11 mouse cellular contexts compared by ENCODE assay signal in genomic region chr15:63999936-64000530, GRCm38 (mm10).
DNase-seq lines count a peak whose midpoint lies in the region; ATAC-seq and TF ChIP-seq lines count a peak whose summit lies in the region.
"Had no signal": no experiment of that assay in that cellular context is flagged by ENCODE, and none has a peak within 500 bp of the region (broad histone marks: within the 10 kb centered on the region; RNA-seq: fewer than 3 reads in every experiment).

No protein-coding gene starts in this region.

- no peak overlapping the region for H3K4me3 ChIP-seq in cerebellum, adult 2 months (replicated peaks; ENCODE audit: insufficient read depth, low read depth, low read length)
- no peak overlapping the region for H3K4me3 ChIP-seq in hindbrain, embryonic 12.5 days
- no peak overlapping the region for H3K4me3 ChIP-seq in hindbrain, embryonic 13.5 days
- H3K4me3 ChIP-seq in midbrain, embryonic 11.5 days (ENCODE audit: low read depth, low read length), result no peak overlapping the region
- no peak overlapping the region for H3K4me3 ChIP-seq in midbrain, embryonic 14.5 days (replicated peaks; ENCODE audit: low read depth, low read length)
- no peak overlapping the region for H3K4me3 ChIP-seq in thymus, adult 2 months (ENCODE audit: control insufficient read depth, insufficient read depth, low read length)
- H3K4me3 ChIP-seq: liver, embryonic 13.5 days had no signal

- no peaks in the 10 kb centered on the region for H3K27me3 ChIP-seq in cerebellum, adult 2 months (ENCODE audit: control insufficient read depth, insufficient read depth, low read length)
- no peaks in the 10 kb centered on the region for H3K27me3 ChIP-seq in hindbrain, embryonic 12.5 days
- H3K27me3 ChIP-seq in hindbrain, embryonic 13.5 days, result no peaks in the 10 kb centered on the region; the same call in 1 of the 2 replicates
- no peaks in the 10 kb centered on the region; the same call in 1 of the 2 replicates for H3K27me3 ChIP-seq in midbrain, embryonic 11.5 days (ENCODE audit: control insufficient read depth, insufficient read depth, low read length)
- H3K27me3 ChIP-seq in midbrain, embryonic 14.5 days (ENCODE audit: control insufficient read depth, insufficient read depth, low read length), result no peaks in the 10 kb centered on the region
- H3K27me3 ChIP-seq in thymus, adult 2 months (ENCODE audit: control insufficient read depth, insufficient read depth, low read length), result no peaks in the 10 kb centered on the region
- H3K27me3 ChIP-seq: liver, embryonic 13.5 days had no signal

- peak; percentile 35 to 48 for DNase-seq in cerebellum, adult 2 months
- DNase-seq in cerebellum, postnatal 10 days, result no peak
- DNase-seq in midbrain, embryonic 11.5 days (ENCODE audit: low spot score, missing footprints), result peak; percentile 47
- no peak for DNase-seq in midbrain, embryonic 14.5 days
- peak; percentile 38 for DNase-seq in testis, postnatal 10 days (ENCODE audit: low spot score)
- no peak for DNase-seq in thymus, adult 2 months
- DNase-seq: cerebellum, adult 18-20 months; liver, embryonic 13.5 days; thymus, postnatal 25 days had no signal

- H3K9ac ChIP-seq in hindbrain, embryonic 12.5 days, result no peak overlapping the region
- no peak overlapping the region for H3K9ac ChIP-seq in hindbrain, embryonic 13.5 days
- H3K9ac ChIP-seq in midbrain, embryonic 11.5 days (ENCODE audit: low read length), result no peak overlapping the region
- no peak overlapping the region for H3K9ac ChIP-seq in midbrain, embryonic 14.5 days (replicated peaks; ENCODE audit: low read length)
- H3K9ac ChIP-seq: liver, embryonic 13.5 days had no signal

- H3K9me3 ChIP-seq in hindbrain, embryonic 12.5 days (replicated peaks), result no peaks in the 10 kb centered on the region
- no peaks in the 10 kb centered on the region for H3K9me3 ChIP-seq in hindbrain, embryonic 13.5 days
- H3K9me3 ChIP-seq in midbrain, embryonic 11.5 days (ENCODE audit: control insufficient read depth, low read length), result no peaks in the 10 kb centered on the region
- H3K9me3 ChIP-seq in midbrain, embryonic 14.5 days (ENCODE audit: control insufficient read depth, low read length), result no peaks in the 10 kb centered on the region
- H3K9me3 ChIP-seq: liver, embryonic 13.5 days had no signal

- TF ChIP-seq POLR2A in cerebellum, adult 2 months (IDR thresholded peaks at IDR 0.05; ENCODE audit: borderline replicate concordance, insufficient read depth, low read length), result no peak
- TF ChIP-seq POLR2A in thymus, adult 2 months (IDR thresholded peaks at IDR 0.05; ENCODE audit: control insufficient read depth, extremely low read depth, insufficient read depth, low read length, poor library complexity), result no peak

- peaks cover 8% of the 10 kb centered on the region for H3K4me1 ChIP-seq in cerebellum, adult 2 months (ENCODE audit: control insufficient read depth, insufficient read depth, low read length)
- peaks cover 25% of the 10 kb centered on the region for H3K4me1 ChIP-seq in hindbrain, embryonic 12.5 days
- H3K4me1 ChIP-seq in hindbrain, embryonic 13.5 days (replicated peaks), result peaks cover 29% of the 10 kb centered on the region
- H3K4me1 ChIP-seq in midbrain, embryonic 11.5 days (ENCODE audit: control insufficient read depth, insufficient read depth, low read length), result peaks cover 11% of the 10 kb centered on the region; the same call in 1 of the 2 replicates
- H3K4me1 ChIP-seq in midbrain, embryonic 14.5 days (ENCODE audit: control insufficient read depth, insufficient read depth, low read length), result peaks cover 15% of the 10 kb centered on the region
- peaks cover 26% of the 10 kb centered on the region for H3K4me1 ChIP-seq in thymus, adult 2 months (replicated peaks; ENCODE audit: control insufficient read depth, insufficient read depth, low read length)

- 44% methylated on average over 19 of the region's 19 CpGs for WGBS in cerebellum, adult 2 months
- WGBS in hindbrain, embryonic 12.5 days, result 68% methylated on average over 19 of the region's 19 CpGs
- 78% methylated on average over 19 of the region's 19 CpGs for WGBS in hindbrain, embryonic 13.5 days
- WGBS in midbrain, embryonic 11.5 days, result 79% methylated on average over 19 of the region's 19 CpGs
- 81% methylated on average over 19 of the region's 19 CpGs for WGBS in midbrain, embryonic 14.5 days
- WGBS in thymus, adult 2 months, result 90% methylated on average over 19 of the region's 19 CpGs

- H3K36me3 ChIP-seq in hindbrain, embryonic 12.5 days, result no peaks in the 10 kb centered on the region
- no peaks in the 10 kb centered on the region for H3K36me3 ChIP-seq in hindbrain, embryonic 13.5 days
- no peaks in the 10 kb centered on the region for H3K36me3 ChIP-seq in midbrain, embryonic 11.5 days (ENCODE audit: control insufficient read depth, insufficient read depth, low read length)
- H3K36me3 ChIP-seq in midbrain, embryonic 14.5 days (ENCODE audit: control insufficient read depth, insufficient read depth, low read length), result no peaks in the 10 kb centered on the region
- H3K36me3 ChIP-seq in thymus, adult 2 months (ENCODE audit: control insufficient read depth, insufficient read depth, low read length), result no peaks in the 10 kb centered on the region
- H3K36me3 ChIP-seq: liver, embryonic 13.5 days had no signal

- H3K4me2 ChIP-seq in hindbrain, embryonic 12.5 days (replicated peaks), result no peak overlapping the region
- no peak overlapping the region for H3K4me2 ChIP-seq in hindbrain, embryonic 13.5 days
- no peak overlapping the region for H3K4me2 ChIP-seq in midbrain, embryonic 11.5 days
- H3K4me2 ChIP-seq in midbrain, embryonic 14.5 days (ENCODE audit: low read length), result no peak overlapping the region
- H3K4me2 ChIP-seq: liver, embryonic 13.5 days had no signal

- no peak for TF ChIP-seq CTCF in cerebellum, adult 2 months (IDR thresholded peaks at IDR 0.05; ENCODE audit: borderline replicate concordance, insufficient read depth, low read depth, low read length)
- no peak for TF ChIP-seq CTCF in thymus, adult 2 months (IDR thresholded peaks at IDR 0.05; ENCODE audit: borderline replicate concordance, control insufficient read depth, extremely low read depth, insufficient read depth, low read length, poor library complexity)

- H3K27ac ChIP-seq in cerebellum, adult 2 months (ENCODE audit: insufficient read depth, low read length), result no peak overlapping the region
- 0 out of 2 replicates have a peak overlapping the region, but pooled peaks have one; percentile 23 for H3K27ac ChIP-seq in hindbrain, embryonic 12.5 days
- H3K27ac ChIP-seq in hindbrain, embryonic 13.5 days, result no peak overlapping the region
- H3K27ac ChIP-seq in midbrain, embryonic 11.5 days (ENCODE audit: low read depth, low read length), result no peak overlapping the region
- H3K27ac ChIP-seq in midbrain, embryonic 14.5 days (replicated peaks; ENCODE audit: low read depth, low read length), result no peak overlapping the region
- no peak overlapping the region for H3K27ac ChIP-seq in thymus, adult 2 months (ENCODE audit: control insufficient read depth, insufficient read depth, low read length)
- H3K27ac ChIP-seq: liver, embryonic 13.5 days had no signal

- no peak for ATAC-seq in hindbrain, embryonic 12.5 days (ENCODE audit: low FRiP score)
- ATAC-seq in hindbrain, embryonic 13.5 days (ENCODE audit: low FRiP score), result no peak
- ATAC-seq in midbrain, embryonic 11.5 days (ENCODE audit: low FRiP score), result no peak
- no peak for ATAC-seq in midbrain, embryonic 14.5 days (ENCODE audit: low FRiP score, low TSS enrichment)

Comparison
In these comparisons a context has a peak if more than half of its experiments do, and no peak if none do; other contexts are left out.
1. DNase-seq: peak in cerebellum, adult 2 months (2 of 2), midbrain, embryonic 11.5 days (single experiment) and testis, postnatal 10 days (single experiment); none in cerebellum, postnatal 10 days (0 of 2), midbrain, embryonic 14.5 days (single experiment) and thymus, adult 2 months (single experiment).